Mouse (Mus musculus) liver, embryonic 16.5 days (tissue): ENCODE measurements around the gene Clcf1. TPM values are rescaled to one million over a fixed set of nuclear protein-coding genes. Genes with fewer than 3 reads are reported as not detected.

Source experiments
- ATAC-seq: fragments of 200-750 bp; cut with Nextera tagmentation; 2 replicates; pipeline ENCODE4 v1.8.0; 2017; ENCODE audit warnings: low read depth, mild to moderate bottlenecking, moderate number of reproducible peaks, moderate library complexity
- H3K27ac ChIP-seq: fragments of 300-500 bp; sonication (generic); 2 replicates; pipeline ENCODE4 v1.5.1; 2014; ENCODE audit warnings: mild to moderate bottlenecking, low read length
- H3K27me3 ChIP-seq: fragments of 300-500 bp; sonication (generic); 2 replicates; pipeline ENCODE4 v1.6.1; 2014; ENCODE audit warnings: low read depth, low read length, mixed read lengths; ENCODE audit not compliant: control insufficient read depth, insufficient read depth
- H3K36me3 ChIP-seq: fragments of 300-500 bp; sonication (generic); 2 replicates; pipeline ENCODE4 v1.6.1; 2014; ENCODE audit warnings: mild to moderate bottlenecking; ENCODE audit not compliant: control insufficient read depth, insufficient read depth
- H3K4me1 ChIP-seq: fragments of 300-500 bp; sonication (generic); 2 replicates; pipeline ENCODE4 v1.6.1; 2014; ENCODE audit warnings: low read depth, low read length, mixed read lengths; ENCODE audit not compliant: control insufficient read depth
- H3K4me2 ChIP-seq: fragments of 300-500 bp; sonication (generic); 2 replicates; pipeline ENCODE4 v1.6.1; 2014; ENCODE audit warnings: low read depth, low read length, mixed read lengths
- H3K4me3 ChIP-seq: fragments of 300-500 bp; sonication (generic); 2 replicates; pipeline ENCODE4 v1.5.1; 2014; ENCODE audit warnings: low read depth, mild to moderate bottlenecking, low read length
- H3K9ac ChIP-seq: fragments of 300-500 bp; sonication (generic); 2 replicates; pipeline ENCODE4 v1.6.1; 2014; ENCODE audit warnings: low read depth, low read length
- H3K9me3 ChIP-seq: fragments of 300-500 bp; sonication (generic); replicated peaks from 2 replicates; pipeline ENCODE4 v1.6.1; 2016; ENCODE audit warnings: low read length; ENCODE audit not compliant: control insufficient read depth
- WGBS: fragments of 180-500 bp; shearing (Covaris S2); extraction: QIAGEN DNeasy Blood & Tissue Kit; methylation state at CpG from one replicate; pipeline ENCODE4 v1.1.7; 2014; ENCODE audit not compliant: insufficient replicate concordance; 5-methylcytosine and 5-hydroxymethylcytosine counted together
- polyA plus RNA-seq: library from polyadenylated mRNA; unstranded; fragments of >200 nt; fragmentation: Nextera tagmentation; extraction: Ambion mirVana; gene quantifications from 2 replicates; pipeline ENCODE4 v1.2.1, GENCODE M21; 2015

Clcf1 gene
- polyA plus RNA-seq, 1 experiment from 2014 or later, result 0.61 TPM

DNA sequence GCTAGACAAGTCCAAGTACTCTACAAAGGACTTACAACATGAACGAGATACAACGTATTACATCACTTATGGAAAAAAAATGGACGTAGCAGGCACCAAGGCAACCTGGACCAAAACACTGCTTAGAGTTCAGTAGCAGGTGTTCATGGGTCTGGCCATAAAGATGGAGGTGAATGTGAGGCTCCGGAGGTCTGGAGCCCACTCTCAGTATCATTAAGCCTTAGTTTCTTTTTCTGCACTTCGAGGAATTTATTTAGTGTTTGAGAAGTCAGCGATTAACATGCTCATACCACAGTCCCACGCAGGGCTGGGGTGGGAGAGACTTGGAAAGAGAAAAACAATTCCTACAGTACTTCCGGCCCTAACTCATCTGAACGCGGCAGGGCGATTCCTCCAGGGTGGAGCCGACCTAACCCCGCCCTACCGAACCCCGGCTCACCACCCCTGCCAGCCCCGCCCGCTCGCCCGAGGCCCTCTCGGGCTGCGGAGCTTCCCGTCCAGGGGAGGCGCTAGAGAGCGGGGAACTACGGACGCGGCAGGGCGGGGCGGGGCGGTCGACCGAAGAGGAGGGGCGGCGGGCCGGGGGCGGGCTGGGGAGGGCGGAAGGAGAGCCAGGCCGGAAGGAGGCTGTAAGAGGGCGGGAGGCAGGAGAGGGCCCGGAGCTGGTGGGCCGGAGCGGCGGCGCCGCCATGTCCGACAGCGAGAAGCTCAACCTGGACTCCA is 22.3 kb upstream of the Clcf1 start, which contains the start of gene Ppp1ca:
Ppp1ca (plus strand) TSS at position 538 of the 723 bp plus-strand sequence.
- peak; percentile 94 for ATAC-seq
- H3K27ac ChIP-seq, result peak within 1 kb of the TSS; percentile 90
- H3K4me3 ChIP-seq, result peak within 1 kb of the TSS; percentile 97
- 3% methylated on average over 40 of the region's 47 CpGs for WGBS
- no peaks in the 10 kb centered on the region for H3K9me3 ChIP-seq
- H3K27me3 ChIP-seq, result no peaks in the 10 kb centered on the region
- peak within 1 kb of the TSS; percentile 98 for H3K9ac ChIP-seq
- peak within 1 kb of the TSS; percentile 90 for H3K4me2 ChIP-seq
- peaks cover 24% of the 10 kb centered on the region for H3K36me3 ChIP-seq
- H3K4me1 ChIP-seq, result peaks cover 48% of the 10 kb centered on the region

DNA sequence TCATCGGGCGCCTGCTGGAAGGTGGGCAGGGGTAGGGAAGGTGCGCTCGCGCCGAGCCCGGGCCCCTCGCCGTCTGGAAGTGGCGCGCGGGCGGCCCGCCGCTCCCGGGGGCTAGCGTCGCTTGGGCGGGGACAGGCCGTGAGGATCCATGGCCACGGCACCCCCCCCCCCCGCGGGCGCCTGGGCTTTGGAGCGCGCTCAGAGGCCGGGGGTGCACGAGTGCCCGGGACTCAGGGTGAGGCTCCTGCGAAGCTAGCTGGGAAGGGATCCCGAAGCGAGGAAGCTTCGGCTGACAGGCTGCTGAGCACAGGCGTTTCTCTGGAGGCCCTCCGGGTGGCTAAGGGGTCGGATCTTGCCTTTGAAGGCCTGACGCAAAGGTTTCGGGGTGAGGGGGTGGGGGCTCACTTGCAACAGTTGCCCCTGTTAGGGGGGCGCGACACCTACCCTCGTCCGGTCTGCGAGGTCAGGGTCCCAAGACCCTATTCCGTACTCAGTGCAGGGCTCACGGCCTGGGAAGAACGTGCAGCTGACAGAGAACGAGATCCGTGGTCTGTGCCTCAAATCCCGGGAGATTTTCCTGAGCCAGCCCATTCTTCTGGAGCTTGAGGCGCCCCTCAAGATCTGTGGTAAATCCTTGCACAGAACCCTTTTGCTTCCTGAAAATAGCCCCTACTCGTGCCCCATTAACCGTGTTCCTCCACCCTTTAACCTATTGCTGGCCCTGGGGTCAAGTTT is 21.6 kb upstream of the Clcf1 start:
- under 1% methylated on average over 42 of the region's 52 CpGs for WGBS
- Histone ChIP-seq H3K4me3 (peak overlapping the region; percentile 97), H3K27me3 (no peaks in the 10 kb centered on the region), H3K4me2 (peak overlapping the region; percentile 90), H3K27ac (peak overlapping the region; percentile 90), H3K9me3 (no peaks in the 10 kb centered on the region), H3K36me3 (peaks cover 31% of the 10 kb centered on the region), H3K4me1 (peaks cover 55% of the 10 kb centered on the region), H3K9ac (peak overlapping the region; percentile 98)
- peak; percentile 44 for ATAC-seq

DNA sequence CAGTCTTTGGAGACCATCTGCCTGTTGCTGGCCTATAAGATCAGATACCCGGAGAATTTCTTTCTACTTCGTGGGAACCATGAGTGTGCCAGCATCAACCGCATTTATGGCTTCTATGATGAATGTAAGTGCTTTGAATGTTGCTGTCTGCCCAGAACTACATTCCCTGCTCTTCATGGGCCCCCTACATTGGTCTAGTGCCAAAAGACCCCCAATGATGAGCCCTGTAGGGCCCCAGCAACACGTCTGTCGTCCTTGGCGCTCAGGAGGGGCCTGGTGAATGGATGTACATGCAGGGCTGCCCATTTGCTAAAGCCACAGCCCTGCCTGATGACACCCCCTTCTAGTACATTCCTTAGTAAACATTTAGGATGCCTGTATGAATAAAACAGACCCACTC is 20.9 kb upstream of the Clcf1 start:
- peak overlapping the region; percentile 90 for H3K4me2 ChIP-seq
- ATAC-seq, result no peak
- H3K9me3 ChIP-seq, result no peaks in the 10 kb centered on the region
- H3K27me3 ChIP-seq, result no peaks in the 10 kb centered on the region
- WGBS, result 41% methylated on average over 6 of the region's 6 CpGs
- peak overlapping the region; percentile 98 for H3K9ac ChIP-seq
- H3K36me3 ChIP-seq, result peaks cover 31% of the 10 kb centered on the region
- H3K4me1 ChIP-seq, result peaks cover 56% of the 10 kb centered on the region
- peak overlapping the region; percentile 90 for H3K27ac ChIP-seq
- H3K4me3 ChIP-seq, result peak overlapping the region; percentile 97

DNA sequence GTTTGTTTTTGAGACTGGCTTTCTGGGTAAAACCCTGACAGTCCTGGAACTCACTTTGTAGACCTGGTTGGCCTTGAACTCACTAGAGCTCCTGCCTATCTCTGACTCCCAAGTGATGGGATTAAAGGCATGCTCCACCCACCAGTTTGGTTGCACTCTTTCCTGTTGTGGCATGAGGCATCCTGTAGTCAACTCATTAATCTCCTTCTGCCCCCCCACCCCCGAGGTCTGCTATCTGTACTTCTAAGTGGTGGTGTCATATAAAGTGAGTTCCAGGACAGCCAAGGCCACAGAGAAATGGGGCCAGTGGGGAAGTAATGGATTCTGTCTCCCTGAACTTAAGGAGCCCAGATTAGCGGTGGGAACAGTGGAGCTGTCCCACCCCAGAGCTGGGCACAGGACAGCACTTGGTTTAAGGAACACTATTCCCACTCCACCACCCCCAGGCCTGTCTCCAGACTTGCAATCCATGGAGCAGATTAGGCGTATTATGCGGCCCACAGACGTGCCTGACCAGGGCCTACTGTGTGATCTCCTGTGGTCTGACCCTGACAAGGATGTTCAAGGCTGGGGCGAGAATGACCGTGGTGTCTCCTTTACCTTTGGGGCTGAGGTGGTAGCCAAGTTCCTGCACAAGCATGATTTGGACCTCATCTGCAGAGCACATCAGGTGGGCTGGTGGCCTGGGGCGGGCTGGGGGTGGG is 19.9 kb upstream of the Clcf1 start:
- peak overlapping the region; percentile 7; the same call in 1 of the 2 replicates for H3K27ac ChIP-seq
- no peaks in the 10 kb centered on the region for H3K27me3 ChIP-seq
- H3K9me3 ChIP-seq, result no peaks in the 10 kb centered on the region
- no peak overlapping the region for H3K4me2 ChIP-seq
- no peak for ATAC-seq
- no peak overlapping the region; the same call in 1 of the 2 replicates for H3K9ac ChIP-seq
- 70% methylated on average over 8 of the region's 8 CpGs for WGBS
- peaks cover 31% of the 10 kb centered on the region for H3K36me3 ChIP-seq
- no peak overlapping the region for H3K4me3 ChIP-seq
- H3K4me1 ChIP-seq, result peaks cover 56% of the 10 kb centered on the region

DNA sequence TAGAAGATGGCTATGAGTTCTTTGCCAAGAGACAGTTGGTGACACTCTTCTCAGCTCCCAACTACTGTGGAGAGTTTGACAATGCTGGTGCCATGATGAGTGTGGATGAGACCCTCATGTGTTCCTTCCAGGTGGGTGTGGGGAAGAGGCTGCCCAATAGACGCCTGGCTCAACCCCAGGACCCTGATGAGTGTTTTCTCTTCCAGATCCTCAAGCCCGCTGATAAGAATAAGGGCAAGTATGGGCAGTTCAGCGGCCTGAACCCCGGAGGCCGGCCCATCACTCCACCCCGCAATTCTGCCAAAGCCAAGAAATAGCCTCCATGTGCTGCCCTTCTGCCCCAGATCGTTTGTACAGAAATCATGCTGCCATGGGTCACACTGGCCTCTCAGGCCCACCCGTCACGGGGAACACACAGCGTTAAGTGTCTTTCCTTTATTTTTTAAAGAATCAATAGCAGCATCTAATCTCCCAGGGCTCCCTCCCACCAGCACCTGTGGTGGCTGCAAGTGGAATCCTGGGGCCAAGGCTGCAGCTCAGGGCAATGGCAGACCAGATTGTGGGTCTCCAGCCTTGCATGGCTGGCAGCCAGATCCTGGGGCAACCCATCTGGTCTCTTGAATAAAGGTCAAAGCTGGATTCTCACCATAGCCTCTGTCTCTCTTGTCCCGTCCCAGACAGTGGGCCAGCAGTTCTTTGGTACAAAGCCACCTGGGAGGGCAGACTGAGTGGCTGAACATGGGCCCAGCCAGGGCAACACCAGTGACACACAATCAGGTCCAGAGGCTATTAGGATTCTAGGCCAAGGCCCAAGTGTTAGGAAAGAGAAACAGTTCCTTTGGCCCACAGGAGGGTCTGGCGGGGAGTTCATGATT is 19.0 kb upstream of the Clcf1 start:
- no peaks in the 10 kb centered on the region for H3K27me3 ChIP-seq
- H3K4me3 ChIP-seq, result no peak overlapping the region
- peak overlapping the region; percentile 7; the same call in 1 of the 2 replicates for H3K27ac ChIP-seq
- peaks cover 59% of the 10 kb centered on the region for H3K4me1 ChIP-seq
- 76% methylated on average over 12 of the region's 12 CpGs for WGBS
- H3K9ac ChIP-seq, result no peak overlapping the region
- H3K4me2 ChIP-seq, result no peak overlapping the region
- H3K9me3 ChIP-seq, result no peaks in the 10 kb centered on the region
- peaks cover 33% of the 10 kb centered on the region for H3K36me3 ChIP-seq
- ATAC-seq, result no peak

DNA sequence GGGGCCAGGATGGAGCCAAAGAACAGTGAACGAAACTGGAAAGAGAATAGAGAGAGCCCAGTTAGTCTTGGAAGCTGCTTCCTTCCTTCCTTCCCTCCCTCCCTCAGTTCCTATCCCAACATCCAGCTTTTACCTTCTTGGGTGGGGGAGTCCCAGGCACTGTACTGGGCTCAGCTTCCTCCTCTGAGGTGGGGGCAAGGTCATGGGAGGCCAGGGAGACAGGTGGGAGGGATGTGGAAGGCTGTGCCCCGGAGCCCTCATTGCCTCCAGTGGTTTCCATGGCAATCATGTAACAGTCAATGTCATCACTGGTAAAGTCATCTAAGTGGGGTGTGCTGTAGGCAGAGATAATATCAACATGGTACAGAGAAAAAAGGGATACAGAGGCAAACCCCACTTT is 18.0 kb upstream of the Clcf1 start:
- Histone ChIP-seq H3K9me3 (no peaks in the 10 kb centered on the region), H3K4me1 (peaks cover 60% of the 10 kb centered on the region), H3K4me3 (no peak overlapping the region), H3K4me2 (no peak overlapping the region), H3K27me3 (no peaks in the 10 kb centered on the region), H3K36me3 (peaks cover 33% of the 10 kb centered on the region), H3K27ac (no peak overlapping the region), H3K9ac (no peak overlapping the region)
- 55% methylated on average over 2 of the region's 2 CpGs for WGBS
- no peak for ATAC-seq

DNA sequence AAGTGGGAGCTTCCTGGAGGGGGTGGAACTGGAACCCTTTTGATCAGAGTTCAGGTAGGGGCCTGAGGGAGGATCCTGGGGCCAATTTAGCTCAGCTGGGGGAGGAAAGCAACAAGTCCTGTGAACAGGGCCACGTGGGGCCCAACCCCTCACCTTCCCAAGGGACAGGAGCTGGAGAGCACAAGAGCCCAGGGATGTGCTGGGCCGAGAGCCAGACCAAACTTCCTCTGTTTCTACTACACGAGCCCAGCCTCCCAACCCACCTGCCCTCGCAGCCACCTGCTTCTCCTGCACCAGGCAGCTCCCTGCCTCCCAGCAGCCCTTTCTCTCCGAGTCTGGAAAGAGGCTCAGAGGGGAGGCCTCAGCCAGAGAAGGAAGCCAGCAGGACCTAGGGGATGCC is 17.5 kb upstream of the Clcf1 start:
- Histone ChIP-seq H3K27ac (no peak overlapping the region), H3K27me3 (no peaks in the 10 kb centered on the region), H3K4me3 (no peak overlapping the region), H3K9ac (no peak overlapping the region), H3K4me1 (peaks cover 55% of the 10 kb centered on the region), H3K4me2 (no peak overlapping the region), H3K36me3 (peaks cover 33% of the 10 kb centered on the region), H3K9me3 (no peaks in the 10 kb centered on the region)
- 40% methylated on average over 5 of the region's 5 CpGs for WGBS
- ATAC-seq, result no peak

DNA sequence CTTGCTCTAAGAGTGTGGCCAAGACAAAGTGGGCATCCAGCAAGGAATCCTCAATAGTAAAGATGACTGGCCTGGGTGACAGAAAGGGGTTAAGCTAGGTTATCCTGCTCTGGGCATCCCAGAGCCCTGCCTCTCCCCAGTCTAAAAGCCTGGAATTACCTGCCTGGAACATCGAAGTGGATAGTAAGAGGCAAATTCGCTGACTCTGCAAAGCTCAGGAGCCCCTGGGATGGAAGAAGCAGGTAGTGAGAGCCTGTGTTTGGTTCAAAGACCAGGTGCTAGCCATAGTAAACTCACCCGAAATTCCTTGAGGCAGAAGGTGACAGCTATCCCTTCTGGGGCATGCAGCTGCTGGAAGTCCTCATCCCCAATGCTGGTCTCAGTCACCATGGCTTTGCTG is 16.9 kb upstream of the Clcf1 start:
- Histone ChIP-seq H3K27me3 (no peaks in the 10 kb centered on the region), H3K36me3 (peaks cover 33% of the 10 kb centered on the region), H3K4me2 (no peak overlapping the region), H3K9ac (no peak overlapping the region), H3K4me1 (peaks cover 60% of the 10 kb centered on the region), H3K4me3 (no peak overlapping the region), H3K9me3 (no peaks in the 10 kb centered on the region), H3K27ac (peak overlapping the region; percentile 46; the same call in 1 of the 2 replicates)
- 57% methylated on average over 3 of the region's 3 CpGs for WGBS
- no peak for ATAC-seq
